Mouse (Mus musculus): Measurements from ENCODE around the gene Ddx28. TPM values are rescaled to one million over a fixed set of nuclear protein-coding genes. Genes with fewer than 3 reads are reported as not detected.
"Not testable (repeated sequence)": the region's sequence is repeated elsewhere in the genome, so short reads cannot be mapped to it uniquely, and the experiment has no call there.

The Ddx28 gene
- polyA plus RNA-seq, 1 experiment from 2014 or later: 19.7 TPM

GRCm38 (mm10) chr8:106007891-106008290 is 3.8 kb downstream of the Ddx28 start:
- WGBS: 59% methylated on average over 3 of the region's 3 CpGs
- H3K4me2 ChIP-seq (replicated peaks); H3K9ac ChIP-seq (replicated peaks); H3K4me3 ChIP-seq; ATAC-seq (ENCODE audit: low FRiP score, low read depth); H3K27ac ChIP-seq (replicated peaks); H3K36me3 ChIP-seq; H3K27me3 ChIP-seq; H3K9me3 ChIP-seq: not testable (repeated sequence)
- H3K4me1 ChIP-seq: peaks cover 19% of the 10 kb centered on the region

- Histone ChIP-seq H3K9me3 (no peaks in the 10 kb centered on the region), H3K9ac (replicated peaks) (no peak overlapping the region), H3K27ac (replicated peaks) (no peak overlapping the region), H3K27me3 (no peaks in the 10 kb centered on the region), H3K4me3 (no peak overlapping the region), H3K36me3 (peaks cover 8% of the 10 kb centered on the region; the same call in 1 of the 2 replicates), H3K4me2 (replicated peaks) (no peak overlapping the region), H3K4me1 (peaks cover 19% of the 10 kb centered on the region)
- no peak for ATAC-seq (ENCODE audit: low FRiP score, low read depth)
- 81% methylated on average over 3 of the region's 3 CpGs for WGBS
Measured at GRCm38 (mm10) chr8:106007135-106007534, 4.5 kb downstream of the Ddx28 start.

- peaks cover 8% of the 10 kb centered on the region; the same call in 1 of the 2 replicates for H3K36me3 ChIP-seq
- no peak for ATAC-seq (ENCODE audit: low FRiP score, low read depth)
- 94% methylated on average over 4 of the region's 4 CpGs for WGBS
- peaks cover 13% of the 10 kb centered on the region for H3K4me1 ChIP-seq
- H3K4me3 ChIP-seq: no peak overlapping the region
- H3K27ac ChIP-seq (replicated peaks): no peak overlapping the region
- no peak overlapping the region for H3K4me2 ChIP-seq (replicated peaks)
- H3K9me3 ChIP-seq: no peaks in the 10 kb centered on the region
- no peak overlapping the region for H3K9ac ChIP-seq (replicated peaks)
- no peaks in the 10 kb centered on the region for H3K27me3 ChIP-seq
Measured at GRCm38 (mm10) chr8:106006413-106006812, 5.3 kb downstream of the Ddx28 start.

- H3K27ac ChIP-seq (replicated peaks): no peak within 1 kb of the TSS
- no peak for ATAC-seq (ENCODE audit: low FRiP score, low read depth)
- peaks cover 8% of the 10 kb centered on the region; the same call in 1 of the 2 replicates for H3K36me3 ChIP-seq
- no peak within 1 kb of the TSS for H3K4me2 ChIP-seq (replicated peaks)
- no peaks in the 10 kb centered on the region for H3K9me3 ChIP-seq
- H3K9ac ChIP-seq (replicated peaks): no peak within 1 kb of the TSS
- peaks cover 13% of the 10 kb centered on the region for H3K4me1 ChIP-seq
- no peaks in the 10 kb centered on the region for H3K27me3 ChIP-seq
- no peak within 1 kb of the TSS for H3K4me3 ChIP-seq
- WGBS: 87% methylated on average over 4 of the region's 4 CpGs
Measured at GRCm38 (mm10) chr8:106005875-106006274, 5.8 kb downstream of the Ddx28 start, which contains the start of gene Dpep2nb. Gene Dpep2nb (minus strand): TSS chr8:106005975.

GRCm38 (mm10) chr8:106004538-106005207 is 7.0 kb downstream of the Ddx28 start:
- H3K9me3 ChIP-seq: no peaks in the 10 kb centered on the region
- no peak overlapping the region for H3K9ac ChIP-seq (replicated peaks)
- H3K27me3 ChIP-seq: no peaks in the 10 kb centered on the region
- 80% methylated on average over 8 of the region's 8 CpGs for WGBS
- ATAC-seq (ENCODE audit: low FRiP score, low read depth): no peak
- H3K4me2 ChIP-seq (replicated peaks): no peak overlapping the region
- peaks cover 7% of the 10 kb centered on the region; the same call in 1 of the 2 replicates for H3K36me3 ChIP-seq
- H3K27ac ChIP-seq (replicated peaks): no peak overlapping the region
- peaks cover 1% of the 10 kb centered on the region for H3K4me1 ChIP-seq
- no peak overlapping the region for H3K4me3 ChIP-seq

GRCm38 (mm10) chr8:106001908-106002307 is 9.8 kb downstream of the Ddx28 start:
- 86% methylated on average over 4 of the region's 4 CpGs for WGBS
- Histone ChIP-seq H3K27ac (replicated peaks) (no peak overlapping the region), H3K4me1 (no peaks in the 10 kb centered on the region), H3K9ac (replicated peaks) (no peak overlapping the region), H3K4me2 (replicated peaks) (no peak overlapping the region), H3K36me3 (no peaks in the 10 kb centered on the region), H3K9me3 (no peaks in the 10 kb centered on the region), H3K27me3 (no peaks in the 10 kb centered on the region), H3K4me3 (no peak overlapping the region)
- no peak for ATAC-seq (ENCODE audit: low FRiP score, low read depth)

- 91% methylated on average over 2 of the region's 2 CpGs for WGBS
- H3K36me3 ChIP-seq: no peaks in the 10 kb centered on the region
- H3K9me3 ChIP-seq: no peaks in the 10 kb centered on the region
- H3K4me1 ChIP-seq: no peaks in the 10 kb centered on the region
- H3K4me3 ChIP-seq: no peak overlapping the region
- H3K9ac ChIP-seq (replicated peaks): no peak overlapping the region
- H3K27me3 ChIP-seq: no peaks in the 10 kb centered on the region
- ATAC-seq (ENCODE audit: low FRiP score, low read depth): no peak
- H3K27ac ChIP-seq (replicated peaks): no peak overlapping the region
- H3K4me2 ChIP-seq (replicated peaks): no peak overlapping the region
Measured at GRCm38 (mm10) chr8:105998971-105999370, 12.7 kb downstream of the Ddx28 start.

- H3K4me1 ChIP-seq: no peaks in the 10 kb centered on the region
- H3K4me2 ChIP-seq (replicated peaks): no peak overlapping the region
- no peak overlapping the region for H3K4me3 ChIP-seq
- ATAC-seq (ENCODE audit: low FRiP score, low read depth): no peak
- H3K36me3 ChIP-seq: no peaks in the 10 kb centered on the region
- 0 out of 2 replicates have a peak, but pooled peaks cover 3% of the 10 kb centered on the region for H3K27me3 ChIP-seq
- WGBS: 71% methylated on average over 7 of the region's 7 CpGs
- no peaks in the 10 kb centered on the region for H3K9me3 ChIP-seq
- H3K9ac ChIP-seq (replicated peaks): no peak overlapping the region
- H3K27ac ChIP-seq (replicated peaks): no peak overlapping the region
Measured at GRCm38 (mm10) chr8:105996359-105996758, 15.3 kb downstream of the Ddx28 start.

- WGBS: 59% methylated on average over 4 of the region's 4 CpGs
- no peaks in the 10 kb centered on the region for H3K36me3 ChIP-seq
- H3K4me3 ChIP-seq: no peak overlapping the region
- no peak overlapping the region for H3K9ac ChIP-seq (replicated peaks)
- no peaks in the 10 kb centered on the region for H3K9me3 ChIP-seq
- H3K27me3 ChIP-seq: peaks cover 9% of the 10 kb centered on the region
- no peak overlapping the region for H3K27ac ChIP-seq (replicated peaks)
- ATAC-seq (ENCODE audit: low FRiP score, low read depth): no peak
- no peaks in the 10 kb centered on the region for H3K4me1 ChIP-seq
- no peak overlapping the region for H3K4me2 ChIP-seq (replicated peaks)
Measured at GRCm38 (mm10) chr8:105993226-105993625, 18.5 kb downstream of the Ddx28 start.

GRCm38 (mm10) chr8:105992499-105992898 is 19.2 kb downstream of the Ddx28 start:
- Histone ChIP-seq H3K4me3 (no peak overlapping the region), H3K9ac (replicated peaks) (no peak overlapping the region), H3K4me2 (replicated peaks) (no peak overlapping the region), H3K36me3 (no peaks in the 10 kb centered on the region), H3K27me3 (peaks cover 9% of the 10 kb centered on the region), H3K9me3 (no peaks in the 10 kb centered on the region), H3K27ac (replicated peaks) (no peak overlapping the region), H3K4me1 (no peaks in the 10 kb centered on the region)
- 66% methylated on average over 5 of the region's 5 CpGs for WGBS
- ATAC-seq (ENCODE audit: low FRiP score, low read depth): no peak

- no peak overlapping the region for H3K27ac ChIP-seq (replicated peaks)
- WGBS: 78% methylated on average over 2 of the region's 2 CpGs
- no peaks in the 10 kb centered on the region for H3K36me3 ChIP-seq
- H3K4me3 ChIP-seq: no peak overlapping the region
- H3K4me1 ChIP-seq: no peaks in the 10 kb centered on the region
- H3K9me3 ChIP-seq: no peaks in the 10 kb centered on the region
- H3K9ac ChIP-seq (replicated peaks): no peak overlapping the region
- peaks cover 9% of the 10 kb centered on the region for H3K27me3 ChIP-seq
- no peak overlapping the region for H3K4me2 ChIP-seq (replicated peaks)
- ATAC-seq (ENCODE audit: low FRiP score, low read depth): no peak
Measured at GRCm38 (mm10) chr8:105991546-105991945, 20.1 kb downstream of the Ddx28 start.

- peak within 1 kb of the TSS; percentile 32; the same call in 1 of the 2 replicates for H3K4me2 ChIP-seq (replicated peaks)
- H3K9ac ChIP-seq (replicated peaks): no peak within 1 kb of the TSS
- 14% methylated on average over 15 of the region's 15 CpGs for WGBS
- peaks cover 9% of the 10 kb centered on the region for H3K27me3 ChIP-seq
- no peaks in the 10 kb centered on the region for H3K36me3 ChIP-seq
- no peaks in the 10 kb centered on the region for H3K9me3 ChIP-seq
- no peaks in the 10 kb centered on the region for H3K4me1 ChIP-seq
- ATAC-seq (ENCODE audit: low FRiP score, low read depth): peak; percentile 68; the same call in 1 of the 2 replicates
- no peak within 1 kb of the TSS for H3K27ac ChIP-seq (replicated peaks)
- no peak within 1 kb of the TSS for H3K4me3 ChIP-seq
Measured at GRCm38 (mm10) chr8:105990856-105991387, 20.8 kb downstream of the Ddx28 start, which contains the start of gene Dus2. Gene Dus2 (plus strand): TSS chr8:105991337.

Data from midbrain, embryonic 12.5 days (tissue).